ENCODE assay signal across 24 mouse cellular contexts in the genomic region with DNA sequence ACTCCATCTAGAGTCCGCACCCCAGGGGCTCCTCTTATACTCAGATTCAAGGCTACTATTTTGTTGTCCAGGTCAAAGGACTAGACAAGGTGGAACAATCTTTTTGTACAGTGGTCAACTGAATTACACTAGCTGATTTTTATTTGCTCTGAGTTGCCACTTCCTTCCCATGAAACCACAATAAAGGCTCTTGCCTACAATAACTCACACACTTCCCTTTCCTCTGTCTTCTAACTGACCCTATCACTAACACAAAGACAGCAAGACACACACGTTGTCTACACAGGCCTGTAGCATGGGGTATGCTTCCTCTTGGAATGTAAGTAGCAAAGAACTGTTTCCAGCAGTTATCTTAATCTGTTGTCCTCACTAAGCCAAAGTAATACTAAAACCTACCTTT. TPM values are rescaled to one million over a fixed set of nuclear protein-coding genes. Genes with fewer than 3 reads are reported as not detected.
DNase-seq lines count a peak whose midpoint lies in the region; ATAC-seq lines count a peak whose summit lies in the region.
"Had no signal": no experiment of that assay in that cellular context is flagged by ENCODE, and none has a peak within 500 bp of the region (broad histone marks: within the 10 kb centered on the region; RNA-seq: fewer than 3 reads in every experiment).

No protein-coding gene starts in this region.

- no peaks in the 10 kb centered on the region for H3K4me1 ChIP-seq in forebrain, embryonic 15.5 days
- H3K4me1 ChIP-seq: embryonic facial prominence, embryonic 13.5 days; embryonic facial prominence, embryonic 15.5 days; forebrain, embryonic 10.5 days; forebrain, embryonic 12.5 days had no signal

- peak; percentile 19 for DNase-seq in A20 (ENCODE audit: low read depth, low spot score)
- no peak for DNase-seq in cerebellum, adult 9-10 months
- DNase-seq in spleen, postnatal 10 days (ENCODE audit: low spot score in 2 of 2), result no peak
- DNase-seq in lung, postnatal 25 days (ENCODE audit: low spot score), result no peak
- DNase-seq: adrenal gland, adult 8-10 months; adrenal gland, postnatal 14 days; adrenal gland, postnatal 36 days; cerebellum, adult 18-20 months; cerebellum, adult 8-10 months; cerebellum, postnatal 10 days; cerebellum, postnatal 25 days; embryo, embryonic 11 days; forebrain, postnatal 0 days had no signal

- ATAC-seq in common myeloid progenitor, adult 5-6 weeks (replicated peaks; ENCODE audit: low read depth, poor library complexity, severe bottlenecking), result peak; percentile 58; the same call in 1 of the 2 replicates
- ATAC-seq in megakaryocyte, adult 5-6 weeks (ENCODE audit: poor library complexity, severe bottlenecking), result peak; percentile 54
- no peak for ATAC-seq in forebrain, embryonic 15.5 days (replicated peaks)
- ATAC-seq: activated CD4-positive, CD25-positive, alpha-beta regulatory T cell, adult 4 months; forebrain, embryonic 14.5 days; forebrain, postnatal 0 days; Patski had no signal

- no peak overlapping the region for H3K4me3 ChIP-seq in forebrain, embryonic 15.5 days
- H3K4me3 ChIP-seq: embryonic facial prominence, embryonic 13.5 days; embryonic facial prominence, embryonic 15.5 days; erythroblast, embryonic 14.5 days; forebrain, embryonic 10.5 days; forebrain, embryonic 12.5 days had no signal

- 86% methylated on average over 2 of the region's 2 CpGs for WGBS in forebrain, embryonic 15.5 days

- H3K27me3 ChIP-seq in forebrain, embryonic 15.5 days, result no peaks in the 10 kb centered on the region
- H3K27me3 ChIP-seq: embryonic facial prominence, embryonic 13.5 days; embryonic facial prominence, embryonic 15.5 days; forebrain, embryonic 12.5 days; Patski had no signal

- H3K9ac ChIP-seq in forebrain, embryonic 15.5 days (replicated peaks), result no peak overlapping the region
- H3K9ac ChIP-seq: embryonic facial prominence, embryonic 13.5 days; embryonic facial prominence, embryonic 15.5 days; forebrain, embryonic 12.5 days; forebrain, postnatal 0 days had no signal

- no peak overlapping the region for H3K4me2 ChIP-seq in forebrain, embryonic 15.5 days (replicated peaks)
- H3K4me2 ChIP-seq: embryonic facial prominence, embryonic 13.5 days; embryonic facial prominence, embryonic 15.5 days; forebrain, embryonic 12.5 days had no signal

- peaks cover 27% of the 10 kb centered on the region for H3K36me3 ChIP-seq in forebrain, embryonic 15.5 days

- H3K27ac ChIP-seq in forebrain, embryonic 15.5 days (replicated peaks), result no peak overlapping the region
- H3K27ac ChIP-seq: embryonic facial prominence, embryonic 13.5 days; embryonic facial prominence, embryonic 15.5 days; forebrain, embryonic 10.5 days; forebrain, embryonic 12.5 days had no signal

- H3K9me3 ChIP-seq in forebrain, embryonic 15.5 days, result no peaks in the 10 kb centered on the region
- H3K9me3 ChIP-seq: embryonic facial prominence, embryonic 13.5 days; embryonic facial prominence, embryonic 15.5 days; forebrain, embryonic 10.5 days; forebrain, embryonic 12.5 days had no signal

RNA-seq across cellular contexts. Expression of a gene that starts 35.7 kb away (rescaled TPM):
- 47.1 and 53.3 TPM in 2 replicates for total RNA-seq in common myeloid progenitor, adult 5-6 weeks (2017)
- total RNA-seq in megakaryocyte, adult 5-6 weeks (2015), result 33.7 and 39.3 TPM in 2 replicates
- total RNA-seq in megakaryocyte, adult 5-6 weeks (2017), result 25.6 and 36.6 TPM in 2 replicates
- polyA plus RNA-seq in forebrain, embryonic 15.5 days (2015; fragmentation: Nextera tagmentation; extraction: Ambion mirVana), result 19.6 and 20.6 TPM in 2 replicates

RNA-seq across cellular contexts. Expression of a gene that starts 50.9 kb away (rescaled TPM):
- total RNA-seq in common myeloid progenitor, adult 5-6 weeks (2017), result 16.6 and 22.1 TPM in 2 replicates
- 12.6 and 12.8 TPM in 2 replicates for total RNA-seq in megakaryocyte, adult 5-6 weeks (2015)
- total RNA-seq in megakaryocyte, adult 5-6 weeks (2017), result 13.8 and 14.0 TPM in 2 replicates
- 57.5 and 60.8 TPM in 2 replicates for polyA plus RNA-seq in forebrain, embryonic 15.5 days (2015; fragmentation: Nextera tagmentation; extraction: Ambion mirVana)
